ENCODE assay signal across 17 mouse cellular contexts in genomic region chr3:26117071-26117470, GRCm38 (mm10).
DNase-seq lines count a peak whose midpoint lies in the region; ATAC-seq and TF ChIP-seq lines count a peak whose summit lies in the region.
"Had no signal": no experiment of that assay in that cellular context is flagged by ENCODE, and none has a peak within 500 bp of the region (broad histone marks: within the 10 kb centered on the region; RNA-seq: fewer than 3 reads in every experiment).

No protein-coding gene starts in this region.

- H3K27ac ChIP-seq in hindbrain, embryonic 16.5 days (ENCODE audit: low read depth, low read length): no peak overlapping the region
- H3K27ac ChIP-seq in hindbrain, embryonic 12.5 days: no peak overlapping the region
- H3K27ac ChIP-seq in midbrain, embryonic 14.5 days (replicated peaks; ENCODE audit: low read depth, low read length): no peak overlapping the region
- H3K27ac ChIP-seq in midbrain, embryonic 13.5 days: no peak overlapping the region
- H3K27ac ChIP-seq: embryonic facial prominence, embryonic 12.5 days; forebrain, embryonic 15.5 days; heart, embryonic 10.5 days had no signal

- H3K4me3 ChIP-seq in hindbrain, embryonic 16.5 days (ENCODE audit: low read length): no peak overlapping the region
- H3K4me3 ChIP-seq in hindbrain, embryonic 12.5 days: no peak overlapping the region
- no peak overlapping the region for H3K4me3 ChIP-seq in midbrain, embryonic 14.5 days (replicated peaks; ENCODE audit: low read depth, low read length)
- H3K4me3 ChIP-seq in midbrain, embryonic 13.5 days (replicated peaks): no peak overlapping the region
- H3K4me3 ChIP-seq: embryonic facial prominence, embryonic 12.5 days; forebrain, embryonic 15.5 days; heart, embryonic 10.5 days had no signal

- no peaks in the 10 kb centered on the region for H3K27me3 ChIP-seq in hindbrain, embryonic 16.5 days (replicated peaks; ENCODE audit: control insufficient read depth, insufficient read depth, low read length)
- no peaks in the 10 kb centered on the region for H3K27me3 ChIP-seq in hindbrain, embryonic 12.5 days
- H3K27me3 ChIP-seq in midbrain, embryonic 14.5 days (ENCODE audit: control insufficient read depth, insufficient read depth, low read length): no peaks in the 10 kb centered on the region
- H3K27me3 ChIP-seq in midbrain, embryonic 13.5 days: no peaks in the 10 kb centered on the region
- H3K27me3 ChIP-seq: embryonic facial prominence, embryonic 12.5 days; forebrain, embryonic 15.5 days had no signal

- 0 out of 2 replicates have a peak, but pooled peaks cover 2% of the 10 kb centered on the region for H3K9me3 ChIP-seq in hindbrain, embryonic 16.5 days (ENCODE audit: control insufficient read depth, low read length)
- no peaks in the 10 kb centered on the region for H3K9me3 ChIP-seq in hindbrain, embryonic 12.5 days (replicated peaks)
- H3K9me3 ChIP-seq in midbrain, embryonic 14.5 days (ENCODE audit: control insufficient read depth, low read length): no peaks in the 10 kb centered on the region; the same call in 1 of the 2 replicates
- no peaks in the 10 kb centered on the region for H3K9me3 ChIP-seq in midbrain, embryonic 13.5 days
- H3K9me3 ChIP-seq: embryonic facial prominence, embryonic 12.5 days; forebrain, embryonic 15.5 days; heart, embryonic 10.5 days had no signal

- TF ChIP-seq POLR2A in brain, embryonic 14.5 days (IDR thresholded peaks at IDR 0.05; ENCODE audit: borderline replicate concordance, extremely low read depth, insufficient read depth, insufficient read length, poor library complexity, severe bottlenecking): no peak

- H3K4me2 ChIP-seq in hindbrain, embryonic 16.5 days (ENCODE audit: low read length): no peak overlapping the region
- no peak overlapping the region for H3K4me2 ChIP-seq in hindbrain, embryonic 12.5 days (replicated peaks)
- no peak overlapping the region for H3K4me2 ChIP-seq in midbrain, embryonic 14.5 days (ENCODE audit: low read length)
- no peak overlapping the region for H3K4me2 ChIP-seq in midbrain, embryonic 13.5 days (replicated peaks)
- H3K4me2 ChIP-seq: embryonic facial prominence, embryonic 12.5 days; forebrain, embryonic 15.5 days had no signal

- 76% methylated on average over 1 of the region's 1 CpGs for WGBS in hindbrain, embryonic 16.5 days
- 91% methylated on average over 1 of the region's 1 CpGs for WGBS in hindbrain, embryonic 12.5 days
- WGBS in midbrain, embryonic 14.5 days: 85% methylated on average over 1 of the region's 1 CpGs
- 89% methylated on average over 1 of the region's 1 CpGs for WGBS in midbrain, embryonic 13.5 days

- peak; percentile 51 to 65 for DNase-seq in cerebellum, postnatal 10 days
- DNase-seq in cerebellum, adult 11-12 months: no peak
- peak; percentile 32 for DNase-seq in midbrain, embryonic 14.5 days
- DNase-seq in brain, embryonic 14.5 days (ENCODE audit: low read depth): peak; percentile 44
- DNase-seq: adrenal gland, postnatal 10 days; cerebellum, adult 11 months; cerebellum, adult 9-11 months; gastrocnemius, postnatal 36 days; heart, adult 18-20 months; heart, postnatal 10 days had no signal

- H3K4me1 ChIP-seq in hindbrain, embryonic 16.5 days (ENCODE audit: control insufficient read depth, insufficient read depth, low read depth, low read length): no peaks in the 10 kb centered on the region
- no peaks in the 10 kb centered on the region for H3K4me1 ChIP-seq in hindbrain, embryonic 12.5 days
- H3K4me1 ChIP-seq in midbrain, embryonic 14.5 days (ENCODE audit: control insufficient read depth, insufficient read depth, low read length): no peaks in the 10 kb centered on the region
- H3K4me1 ChIP-seq in midbrain, embryonic 13.5 days (replicated peaks): no peaks in the 10 kb centered on the region
- H3K4me1 ChIP-seq: embryonic facial prominence, embryonic 12.5 days; forebrain, embryonic 15.5 days; heart, embryonic 10.5 days had no signal

- no peaks in the 10 kb centered on the region for H3K36me3 ChIP-seq in hindbrain, embryonic 16.5 days (ENCODE audit: control insufficient read depth, insufficient read depth, low read length)
- no peaks in the 10 kb centered on the region for H3K36me3 ChIP-seq in hindbrain, embryonic 12.5 days
- H3K36me3 ChIP-seq in midbrain, embryonic 14.5 days (ENCODE audit: control insufficient read depth, insufficient read depth, low read length): no peaks in the 10 kb centered on the region
- no peaks in the 10 kb centered on the region for H3K36me3 ChIP-seq in midbrain, embryonic 13.5 days
- H3K36me3 ChIP-seq: embryonic facial prominence, embryonic 12.5 days; forebrain, embryonic 15.5 days; heart, embryonic 10.5 days had no signal

- H3K9ac ChIP-seq in hindbrain, embryonic 16.5 days (ENCODE audit: low read depth, low read length): no peak overlapping the region
- H3K9ac ChIP-seq in hindbrain, embryonic 12.5 days: no peak overlapping the region
- no peak overlapping the region for H3K9ac ChIP-seq in midbrain, embryonic 14.5 days (replicated peaks; ENCODE audit: low read length)
- no peak overlapping the region for H3K9ac ChIP-seq in midbrain, embryonic 13.5 days (replicated peaks)
- H3K9ac ChIP-seq: embryonic facial prominence, embryonic 12.5 days; forebrain, embryonic 15.5 days had no signal

- peak; percentile 34; the same call in 1 of the 2 replicates for ATAC-seq in hindbrain, embryonic 16.5 days
- ATAC-seq in hindbrain, embryonic 12.5 days (ENCODE audit: low FRiP score): no peak
- no peak for ATAC-seq in midbrain, embryonic 14.5 days (ENCODE audit: low FRiP score, low TSS enrichment)
- no peak for ATAC-seq in midbrain, embryonic 13.5 days
- ATAC-seq: forebrain, embryonic 15.5 days; intestine, embryonic 16.5 days had no signal

- no peak for TF ChIP-seq CTCF in brain, embryonic 14.5 days (IDR thresholded peaks at IDR 0.05; ENCODE audit: borderline replicate concordance, extremely low read depth, insufficient read depth, insufficient read length)
